Mouse (Mus musculus): ENCODE results near the gene Macc1.

Gene Macc1

DNA sequence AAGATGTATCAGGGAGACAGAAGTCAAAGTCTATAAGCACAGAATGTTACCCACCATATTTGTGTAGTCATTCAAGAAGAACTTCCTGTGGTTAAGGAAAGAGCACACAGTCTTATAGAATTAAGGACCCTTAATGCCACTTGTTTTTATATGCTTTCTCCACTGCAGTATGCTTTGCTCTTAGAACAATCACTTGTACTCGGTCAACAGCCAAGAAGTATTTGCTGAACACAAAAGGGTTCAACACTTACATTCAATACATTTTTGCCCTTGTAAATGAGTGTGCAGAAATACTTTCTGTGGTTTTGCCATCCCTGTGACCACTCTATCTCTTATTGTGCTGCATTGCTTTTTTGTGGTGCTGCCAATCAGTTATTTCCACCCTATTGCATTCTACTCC, 67.8 kb downstream of the Macc1 start:
- in situ Hi-C loops (cut with MboI; ENCODE audit: unreplicated experiment in 2 of 2): loop anchor here in 1 of 2 experiments (10.0 kb wide), 1 partner anchor 47 kb away; no protein-coding TSS in a partner anchor

DNA sequence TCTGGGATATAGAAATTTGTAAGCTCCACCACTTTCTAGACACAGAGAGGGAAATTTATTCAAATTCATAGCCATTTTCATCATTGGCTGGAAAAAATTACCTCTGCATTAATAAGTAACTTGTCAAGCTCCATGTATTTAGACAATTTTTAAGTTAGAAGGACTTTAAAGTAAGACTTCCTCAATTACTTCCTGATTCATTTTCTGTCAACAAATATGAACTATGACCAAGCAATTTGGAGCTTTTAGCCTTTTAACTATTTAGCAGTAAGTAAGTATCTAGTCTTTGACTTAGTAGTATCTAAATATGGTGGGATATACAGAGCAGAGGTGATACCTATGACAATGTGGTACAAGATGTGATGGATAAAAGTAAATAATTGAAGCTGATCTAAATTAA, 72.2 kb downstream of the Macc1 start:
- in situ Hi-C loops (cut with MboI; ENCODE audit: unreplicated experiment in 2 of 2): loop anchor here in 1 of 2 experiments (10.0 kb wide), 1 partner anchor 51 kb away; no protein-coding TSS in a partner anchor

DNA sequence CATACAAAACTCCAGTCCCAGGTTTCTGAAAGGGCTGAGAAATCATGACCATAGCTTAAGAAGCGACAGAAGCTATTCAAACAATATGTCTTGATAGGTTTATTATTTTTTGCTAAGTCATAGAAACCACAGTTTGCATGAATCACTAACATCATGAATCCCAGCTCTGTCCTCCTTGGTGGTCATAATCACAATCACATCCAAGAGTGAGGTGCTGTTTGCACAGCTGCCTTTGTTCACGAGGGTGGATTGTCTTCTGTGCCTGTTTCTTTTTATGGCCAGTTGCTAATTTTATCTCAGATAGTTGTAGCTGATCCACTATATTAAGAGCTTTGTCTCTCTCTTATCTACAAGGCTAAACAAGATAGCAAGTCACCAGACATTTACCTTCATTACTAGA, 72.6 kb downstream of the Macc1 start:
- in situ Hi-C loops (cut with MboI; ENCODE audit: unreplicated experiment in 2 of 2): loop anchor here in 1 of 2 experiments (10.0 kb wide), 1 partner anchor 52 kb away; no protein-coding TSS in a partner anchor

DNA sequence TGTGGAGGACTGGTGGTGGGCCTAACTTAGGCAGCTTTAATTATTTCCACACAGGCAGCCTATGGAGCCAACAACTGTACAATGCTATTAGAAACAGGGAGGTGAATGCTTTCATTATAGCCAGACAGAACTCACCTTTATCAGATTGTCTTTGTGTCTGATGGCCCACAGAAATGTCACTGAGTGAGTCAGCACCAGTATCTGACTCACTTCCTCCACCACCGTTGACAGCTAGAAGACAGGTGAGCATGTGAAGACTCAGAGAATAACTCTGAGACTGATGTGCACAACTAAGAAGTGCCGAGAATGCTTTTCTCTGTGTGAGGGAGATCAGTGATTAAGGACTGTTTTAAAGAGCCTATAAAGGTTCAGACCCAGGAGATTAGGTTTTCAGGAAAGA, 73.9 kb downstream of the Macc1 start:
- in situ Hi-C loops (cut with MboI; ENCODE audit: unreplicated experiment in 2 of 2): loop anchor here in 1 of 2 experiments (10.0 kb wide), 1 partner anchor 53 kb away; no protein-coding TSS in a partner anchor

DNA sequence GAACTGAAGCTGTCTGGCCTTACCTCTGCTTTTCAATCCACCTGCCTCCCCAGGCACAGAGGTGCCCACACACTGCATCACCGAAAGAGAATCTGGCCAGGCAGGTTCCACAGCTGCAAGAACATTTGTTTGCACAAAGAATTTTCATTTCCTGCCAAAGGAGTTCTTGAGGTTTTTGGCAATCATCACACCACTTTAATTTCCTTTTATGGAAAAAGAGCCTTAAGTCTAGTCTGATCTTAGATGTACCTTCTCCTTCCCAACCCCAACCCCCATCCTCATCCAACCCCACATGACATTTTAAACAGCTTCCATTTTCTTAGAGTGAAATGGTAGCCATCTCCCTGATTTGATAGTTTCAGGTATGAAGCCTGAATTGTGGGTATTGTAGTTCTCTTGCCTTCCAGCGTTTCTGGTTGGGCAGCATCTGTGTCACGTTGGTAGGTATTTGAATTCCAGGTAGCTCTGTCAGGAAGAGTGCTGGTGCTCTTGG, 76.2 kb downstream of the Macc1 start:
- in situ Hi-C loops (cut with MboI; ENCODE audit: unreplicated experiment in 2 of 2): no loop called here

DNA sequence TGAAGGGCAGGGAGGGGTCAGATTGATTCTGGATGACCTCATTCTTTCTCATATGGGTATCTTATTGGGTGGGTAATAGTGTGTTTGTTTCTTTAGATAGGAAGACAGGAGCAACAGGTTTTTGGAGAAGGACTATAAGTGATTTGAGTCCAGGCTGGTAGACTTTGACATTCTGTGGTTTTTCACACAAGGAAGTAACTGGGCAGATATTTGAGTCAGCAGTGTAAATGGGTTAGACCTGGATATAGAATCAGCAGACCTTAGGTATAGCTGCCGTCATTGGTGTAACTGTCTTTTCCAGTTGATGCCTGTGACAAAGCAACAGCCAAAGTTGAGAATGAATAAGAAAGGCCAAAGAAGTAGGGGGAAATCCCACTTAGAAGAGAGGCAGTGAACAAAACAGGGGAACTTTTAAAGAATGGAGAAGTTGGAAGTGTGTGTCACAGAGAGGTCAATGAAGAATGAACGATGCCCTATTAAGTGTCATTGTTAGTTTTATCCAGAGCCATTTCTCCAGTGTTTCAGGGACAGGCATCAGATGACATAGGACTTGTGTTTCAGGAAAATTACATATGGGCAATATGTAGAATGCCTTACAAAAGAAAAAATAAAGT, 84.1 kb downstream of the Macc1 start:
- in situ Hi-C loops (cut with MboI; ENCODE audit: unreplicated experiment in 2 of 2): no loop called here

DNA sequence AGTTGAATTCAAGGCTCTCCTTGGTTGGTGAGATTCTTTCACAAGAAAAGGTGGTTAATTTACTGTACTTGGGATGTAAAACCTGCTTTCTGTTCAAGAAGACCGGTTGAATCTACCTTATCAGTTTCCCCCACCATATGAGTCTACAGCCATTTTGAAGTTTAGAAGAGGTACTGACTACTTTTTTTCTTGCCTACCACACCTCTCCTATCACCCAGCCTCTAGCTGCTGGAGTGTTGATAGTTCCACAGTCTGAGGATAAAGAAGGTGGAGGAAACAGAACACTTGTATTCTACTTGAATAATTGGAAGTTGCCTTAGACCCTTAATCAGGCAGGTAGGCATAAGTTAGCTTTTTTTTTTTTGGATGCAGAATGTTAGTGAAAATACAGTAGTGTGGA, 88.2 kb downstream of the Macc1 start:
- in situ Hi-C loops (cut with MboI; ENCODE audit: unreplicated experiment in 2 of 2): no loop called here

DNA sequence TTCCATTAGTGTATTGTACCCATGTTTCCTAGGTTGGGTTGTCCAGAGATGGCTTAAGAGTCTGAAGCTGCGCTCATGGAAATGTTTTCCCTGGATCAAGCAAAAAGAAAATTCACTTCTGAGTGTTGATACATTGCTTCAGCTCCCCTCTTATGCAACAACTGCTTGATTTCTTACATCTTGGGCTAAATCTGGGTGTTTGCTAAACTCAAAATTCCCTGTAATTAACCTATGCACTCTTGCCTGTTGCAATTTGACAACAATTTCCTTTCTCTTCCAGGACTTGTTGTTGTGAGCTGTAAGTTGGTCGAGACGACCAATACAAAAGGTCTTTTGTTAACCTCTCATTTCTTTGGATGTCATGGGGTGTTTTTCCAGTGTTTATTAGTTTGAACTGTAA, 88.7 kb downstream of the Macc1 start:
- in situ Hi-C loops (cut with MboI; ENCODE audit: unreplicated experiment in 2 of 2): no loop called here

DNA sequence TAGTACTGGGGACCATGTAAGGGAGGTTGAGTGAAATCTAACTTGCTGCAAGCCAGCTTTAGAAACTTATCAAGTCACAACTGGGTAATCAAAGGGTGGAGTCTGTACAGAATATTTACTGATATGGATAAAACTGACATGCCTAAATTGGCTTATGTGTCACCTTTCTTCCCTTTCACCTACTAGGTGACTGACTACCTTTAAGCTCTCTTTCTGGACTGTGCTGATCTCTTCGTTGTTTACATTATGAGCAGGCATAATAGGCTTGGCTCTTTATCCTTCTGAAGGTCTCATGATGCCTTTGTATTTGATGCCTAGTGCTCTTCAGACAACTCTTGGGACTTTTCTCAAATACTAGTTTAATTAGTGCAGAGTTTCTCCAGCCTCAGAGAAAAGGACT, 90.7 kb downstream of the Macc1 start:
- in situ Hi-C loops (cut with MboI; ENCODE audit: unreplicated experiment in 2 of 2): no loop called here

DNA sequence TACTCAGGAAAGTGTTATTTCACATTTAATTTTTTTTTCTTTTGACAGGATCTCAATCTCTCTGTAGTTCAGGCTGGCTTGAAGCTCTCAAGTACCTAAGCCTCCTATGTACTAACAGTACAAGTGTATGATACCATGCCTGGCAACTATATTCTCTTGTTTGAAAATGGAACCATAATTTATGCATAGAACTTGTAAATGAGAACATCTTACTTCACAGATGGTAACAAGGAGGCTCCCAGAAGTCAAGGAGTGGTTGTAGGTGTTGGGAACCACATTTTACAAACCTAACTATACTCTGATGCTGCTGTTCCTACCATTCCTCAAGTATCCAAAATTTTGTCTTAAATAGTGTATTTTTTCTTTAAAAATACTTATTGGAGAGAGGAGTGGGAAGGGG, 96.5 kb downstream of the Macc1 start:
- in situ Hi-C loops (cut with MboI; ENCODE audit: unreplicated experiment in 2 of 2): no loop called here

DNA sequence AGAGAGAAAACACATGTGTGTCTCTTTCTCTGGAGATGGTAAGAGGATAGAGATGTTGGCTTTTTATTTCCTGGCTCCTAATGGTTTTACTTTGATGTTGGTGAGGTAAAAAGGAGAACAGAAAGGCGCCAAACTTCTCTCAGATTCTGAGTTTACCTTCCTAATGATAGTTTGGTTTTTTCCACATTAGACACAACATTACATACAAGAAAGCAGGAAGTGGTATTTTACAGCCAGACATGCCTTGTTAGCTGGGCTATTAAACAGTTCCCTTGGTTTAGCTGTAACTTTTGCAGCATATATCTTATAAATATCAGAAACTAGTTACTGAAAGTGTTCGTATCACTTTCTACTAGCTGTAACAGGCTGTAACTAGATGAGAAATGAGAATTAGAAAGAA, 96.9 kb downstream of the Macc1 start:
- in situ Hi-C loops (cut with MboI; ENCODE audit: unreplicated experiment in 2 of 2): no loop called here

DNA sequence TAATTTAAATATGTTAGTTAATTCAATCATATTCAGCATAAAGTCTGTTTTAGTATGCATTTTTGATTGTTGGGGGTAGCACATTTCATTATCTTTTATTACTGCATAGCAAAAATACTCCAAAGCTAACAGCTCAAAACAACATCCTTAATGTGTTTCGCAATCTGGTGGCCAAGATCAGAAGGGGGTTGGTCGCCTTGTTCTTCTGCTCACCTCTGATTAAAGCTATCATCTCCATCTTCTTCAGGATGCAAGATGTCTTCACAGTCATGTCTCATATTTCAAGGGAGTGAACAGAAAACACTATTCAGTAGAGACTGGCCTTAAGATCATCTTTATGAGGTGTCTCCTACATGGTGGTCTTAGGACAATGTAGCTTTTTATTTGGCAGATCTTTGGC, 97.9 kb downstream of the Macc1 start:
- in situ Hi-C loops (cut with MboI; ENCODE audit: unreplicated experiment in 2 of 2): no loop called here

DNA sequence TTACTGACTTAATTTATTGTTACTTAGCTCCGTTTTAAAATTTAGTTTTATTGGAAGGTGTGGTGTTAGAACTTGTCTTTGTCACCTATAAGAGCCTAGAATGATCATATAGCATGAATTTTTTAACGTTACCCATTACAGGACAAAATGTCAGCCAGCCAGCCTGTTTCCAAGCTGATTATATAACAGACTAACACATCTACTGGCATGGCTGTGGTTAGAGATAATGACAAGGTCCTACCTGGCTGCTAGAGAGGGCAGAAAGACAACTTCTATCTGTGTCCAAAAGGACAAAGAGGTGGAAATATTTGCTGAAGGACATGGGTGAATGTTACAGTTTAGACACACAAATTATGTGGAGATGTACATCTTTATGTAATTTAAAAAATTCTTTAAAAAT, 101.8 kb downstream of the Macc1 start:
- in situ Hi-C loops (cut with MboI; ENCODE audit: unreplicated experiment in 2 of 2): no loop called here

DNA sequence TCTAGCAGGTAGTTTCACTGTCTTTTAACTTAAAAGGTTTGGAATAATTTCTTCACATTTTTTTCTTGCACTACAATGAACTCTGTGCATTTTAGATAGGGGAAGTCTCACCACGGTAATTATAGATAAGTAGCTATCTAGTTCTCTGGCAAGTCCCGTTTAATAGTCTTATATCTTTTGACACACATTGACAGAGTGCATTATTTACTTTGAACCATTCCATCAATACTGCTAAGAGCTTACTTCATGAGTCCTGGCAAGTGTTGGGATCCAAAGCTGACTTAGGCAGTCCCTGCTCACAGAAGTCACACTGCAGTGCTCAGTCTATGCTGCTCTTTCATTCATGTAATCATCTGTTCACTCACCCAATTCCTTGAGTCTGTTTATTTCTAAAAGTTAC, 111.7 kb downstream of the Macc1 start:
- in situ Hi-C loops (cut with MboI; ENCODE audit: unreplicated experiment in 2 of 2): loop anchor here in 1 of 2 experiments (10.0 kb wide), 1 partner anchor 91 kb away; no protein-coding TSS in a partner anchor

DNA sequence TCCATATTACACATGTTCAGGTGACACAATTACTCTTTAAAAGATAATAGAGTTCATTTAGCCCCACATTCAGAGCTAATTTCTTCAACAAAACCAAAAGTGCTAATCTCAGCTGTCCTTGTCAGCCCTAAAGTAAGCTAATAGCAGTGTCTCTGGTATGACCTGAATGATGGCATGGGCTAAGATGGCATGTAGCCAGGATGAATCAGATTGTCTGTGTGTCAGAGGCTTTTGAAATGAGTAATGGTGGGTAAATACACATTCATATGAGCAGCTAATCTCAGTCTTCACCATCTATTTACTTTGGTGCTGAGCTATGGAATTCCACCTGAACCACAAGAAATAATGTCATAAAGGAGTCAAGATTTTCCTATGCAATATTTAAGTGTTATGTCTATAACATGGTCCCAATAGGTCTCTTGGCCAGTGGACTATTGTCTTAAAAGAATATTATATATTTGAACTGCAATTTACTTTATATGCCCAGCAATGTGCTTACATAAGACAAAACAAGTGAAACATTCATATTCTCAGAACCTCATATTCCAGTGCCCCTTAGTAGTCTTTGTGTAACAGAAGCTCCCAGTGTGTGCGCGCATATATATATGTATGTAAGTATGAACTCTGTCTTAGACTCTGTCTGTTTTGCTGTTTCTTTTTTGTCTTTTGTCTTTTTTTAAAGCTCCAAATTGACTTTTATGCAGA, 112.3 kb downstream of the Macc1 start:
- in situ Hi-C loops (cut with MboI; ENCODE audit: unreplicated experiment in 2 of 2): loop anchor here in 1 of 2 experiments (10.0 kb wide), 1 partner anchor 92 kb away; no protein-coding TSS in a partner anchor

DNA sequence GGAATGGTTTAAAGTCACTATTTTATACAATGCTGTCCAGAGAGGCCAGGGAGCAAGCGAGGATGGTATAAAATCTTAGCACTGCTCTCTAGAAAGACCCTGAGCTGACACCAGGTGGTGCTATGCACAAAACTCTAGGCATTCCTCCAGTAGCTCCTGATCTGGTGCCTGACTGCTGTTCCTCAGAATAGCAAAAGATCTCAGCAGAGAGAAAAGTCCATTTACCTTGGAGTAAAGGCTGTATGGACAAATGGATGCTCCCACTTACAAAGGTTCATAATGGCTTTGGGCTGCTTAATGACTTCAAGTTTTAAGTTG, 112.8 kb downstream of the Macc1 start:
- in situ Hi-C loops (cut with MboI; ENCODE audit: unreplicated experiment in 2 of 2): loop anchor here in 1 of 2 experiments (10.0 kb wide), 1 partner anchor 92 kb away; no protein-coding TSS in a partner anchor

DNA sequence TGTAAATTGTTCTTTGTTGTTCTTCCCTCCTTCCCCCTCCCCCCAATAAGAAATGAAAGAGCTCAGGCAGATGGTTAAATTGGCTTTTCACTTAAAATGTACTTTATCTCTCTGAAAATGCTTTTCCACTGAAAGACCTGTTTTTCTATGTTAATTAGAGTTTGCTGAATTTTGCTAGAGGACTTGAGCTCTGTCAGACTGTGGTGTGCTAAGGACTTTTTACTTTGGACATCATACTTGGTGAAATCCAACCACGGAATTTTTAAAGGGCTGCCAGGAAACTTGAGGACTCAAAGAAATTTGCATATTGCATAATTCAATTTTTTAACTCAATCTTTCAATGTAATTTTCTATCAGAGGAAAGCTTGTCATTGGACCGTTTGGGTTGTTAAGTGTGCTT, 126.7 kb downstream of the Macc1 start:
- in situ Hi-C loops (cut with MboI; ENCODE audit: unreplicated experiment in 2 of 2): loop anchor here in 1 of 2 experiments (10.0 kb wide), 1 partner anchor 106 kb away; no protein-coding TSS in a partner anchor

DNA sequence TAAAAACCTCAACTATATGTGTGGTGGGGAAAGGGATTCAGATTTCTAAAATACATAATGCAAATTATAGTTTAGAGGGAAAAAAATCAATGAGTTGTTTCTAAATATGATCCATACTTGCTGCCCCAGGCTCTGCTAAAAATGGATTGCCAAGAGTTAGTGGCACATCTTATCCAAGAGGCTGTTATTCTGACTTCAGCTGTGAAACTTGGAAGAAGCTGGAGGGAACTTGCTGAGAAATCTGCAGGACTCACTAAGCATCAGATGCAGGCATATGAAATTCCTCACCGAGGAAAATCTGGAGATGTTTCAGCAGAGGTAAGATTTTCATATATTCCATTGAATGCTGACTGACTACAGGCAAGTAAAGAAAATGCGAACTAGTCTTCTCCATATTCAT, 136.0 kb downstream of the Macc1 start:
- in situ Hi-C loops (cut with MboI; ENCODE audit: unreplicated experiment in 2 of 2): no loop called here

DNA sequence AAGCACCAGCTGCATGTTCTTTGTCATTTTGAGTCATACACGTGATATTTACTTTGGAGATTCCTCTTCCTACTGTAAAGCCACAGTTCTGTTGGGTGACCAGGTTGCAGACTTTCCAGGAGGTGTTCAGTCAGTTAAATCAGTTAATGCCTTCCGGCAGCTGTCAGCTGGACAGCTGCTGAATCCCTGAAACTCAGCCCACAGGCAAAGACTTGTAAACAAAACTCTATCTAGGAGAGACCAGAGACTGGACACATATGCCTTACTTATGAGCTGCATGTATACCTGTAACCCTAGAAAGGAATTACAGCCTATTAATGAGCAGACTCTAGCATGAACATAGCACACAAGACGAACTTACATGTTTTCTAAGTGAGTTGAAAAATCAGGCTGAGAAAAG, 137.2 kb downstream of the Macc1 start:
- in situ Hi-C loops (cut with MboI; ENCODE audit: unreplicated experiment in 2 of 2): no loop called here

DNA sequence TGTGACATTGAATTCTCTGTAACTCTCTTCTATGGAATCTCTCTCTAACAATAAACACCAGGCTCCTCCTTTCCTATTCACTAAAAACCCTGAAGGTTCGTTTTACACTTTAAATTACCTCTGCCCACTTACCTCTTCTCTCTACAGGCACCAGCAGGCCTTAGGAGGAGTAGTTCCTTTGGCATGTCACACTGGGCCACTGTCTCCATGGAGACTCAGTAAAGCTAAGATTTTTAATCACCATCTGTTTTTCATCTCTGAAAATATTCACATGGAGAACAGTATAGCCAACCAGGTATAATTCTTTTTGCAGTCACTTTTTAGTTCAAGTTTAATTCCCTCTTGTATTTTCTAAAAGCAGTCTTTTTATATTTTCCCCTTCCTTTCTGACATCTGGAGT, 140.0 kb downstream of the Macc1 start:
- in situ Hi-C loops (cut with MboI; ENCODE audit: unreplicated experiment in 2 of 2): no loop called here

DNA sequence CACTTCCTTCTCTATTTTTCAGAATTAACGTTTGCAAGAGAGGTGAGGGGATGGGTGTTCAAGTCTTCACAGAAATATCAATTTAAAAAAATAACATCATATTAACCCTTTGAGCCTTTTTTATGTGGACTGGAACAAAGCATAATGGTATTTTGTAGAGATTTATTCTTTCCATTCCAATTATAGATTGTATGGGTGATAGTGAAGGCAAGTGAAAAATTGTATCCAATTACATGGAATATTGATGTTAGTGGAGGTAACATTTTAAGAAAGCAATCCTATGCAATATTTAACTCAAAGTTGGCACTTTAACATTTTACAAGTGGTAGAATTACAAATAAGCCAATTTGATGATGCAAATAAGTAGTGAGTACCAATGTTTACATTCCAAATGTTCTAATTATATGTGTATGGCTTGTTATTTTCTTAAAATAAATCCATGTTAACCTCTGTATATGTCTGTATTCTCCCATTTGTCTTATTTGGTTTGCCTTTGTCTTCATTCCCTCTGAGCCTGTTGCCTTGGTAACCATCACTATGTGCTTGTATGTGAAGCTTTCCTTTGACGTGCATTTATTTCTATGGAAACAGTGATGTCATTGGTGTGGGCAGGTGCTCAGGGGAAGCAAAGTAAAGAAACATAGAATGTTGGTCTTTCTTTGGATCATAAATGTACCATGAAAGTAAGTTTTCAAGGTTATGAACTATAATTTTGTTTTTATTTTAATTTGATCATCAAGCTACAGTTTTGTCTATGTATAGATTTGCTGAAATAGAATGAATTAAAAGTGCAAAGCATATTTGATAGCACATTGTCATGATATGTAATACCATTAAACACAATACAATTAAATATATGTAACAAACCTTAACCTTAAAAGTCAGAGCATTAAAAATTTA, 150.2 kb downstream of the Macc1 start:
- in situ Hi-C loops (cut with MboI; ENCODE audit: unreplicated experiment in 2 of 2): no loop called here
